Mouse (Mus musculus): Measurements from ENCODE around the gene Zbed4. TPM values are rescaled to one million over a fixed set of nuclear protein-coding genes. Genes with fewer than 3 reads are reported as not detected.

The Zbed4 gene
- total RNA-seq, 2 experiments from 2014 or later: 9.8 to 11.4 TPM

DNA sequence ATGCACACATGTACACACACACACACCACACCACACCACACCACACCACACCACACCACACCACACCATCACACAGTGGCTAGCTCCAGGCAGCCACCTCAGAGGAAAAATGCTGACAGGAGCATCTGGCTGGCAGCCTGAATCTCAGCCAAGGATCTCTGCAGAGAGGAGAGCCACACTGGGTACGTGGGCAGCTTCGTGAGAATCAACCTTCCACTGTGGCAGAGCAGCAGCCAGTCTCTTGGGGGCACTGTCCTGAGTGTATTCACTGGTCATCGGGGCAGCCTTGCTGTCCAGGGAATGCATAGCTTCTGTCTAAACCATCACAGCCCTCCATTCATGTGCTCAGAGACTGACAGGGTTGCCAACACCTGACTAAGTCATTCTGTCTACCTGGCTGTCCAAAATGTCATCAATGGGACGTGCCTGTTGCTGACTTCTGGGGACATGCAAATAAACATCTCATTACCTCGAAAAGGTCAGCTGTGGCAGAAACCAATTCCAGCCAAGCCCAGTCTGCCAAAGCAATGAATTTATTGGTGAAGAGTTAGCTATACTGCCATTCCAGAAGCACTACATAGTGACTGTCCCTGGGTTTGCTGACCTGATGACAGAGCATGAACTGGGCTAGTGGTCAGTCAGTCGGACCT lies 78.5 kb downstream of the Zbed4 start:
- intact Hi-C loops (cut with DNase I): loop anchor here (5.0 to 10.0 kb wide), 2 partner anchors 32 to 225 kb away; partner anchors contain the start of genes Panx2 and Pim3
- peak; percentile 41 to 43 for DNase-seq (ENCODE audit: low spot score in 2 of 2)

DNA sequence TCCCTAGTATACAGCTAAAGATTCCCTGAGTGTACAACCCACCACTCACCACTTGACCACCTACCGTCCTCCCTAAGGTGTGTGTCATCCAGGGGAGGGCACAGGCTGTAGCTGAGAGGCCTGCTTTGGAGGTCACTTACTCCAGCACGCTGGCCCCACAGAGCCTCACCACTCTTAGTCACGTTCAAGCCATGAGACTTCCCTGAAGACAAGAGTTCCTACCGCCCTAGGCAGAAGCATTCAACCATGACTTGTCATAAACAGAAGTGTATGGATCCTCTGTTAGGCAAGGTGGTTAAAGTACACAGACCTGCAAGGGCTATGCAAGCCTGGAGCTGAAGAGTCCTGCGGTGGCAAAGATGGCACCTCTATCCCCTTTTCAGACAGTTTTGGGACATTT lies 79.2 kb downstream of the Zbed4 start:
- DNase-seq (ENCODE audit: low spot score in 2 of 2): no peak
- intact Hi-C loops (cut with DNase I): no loop called here

DNA sequence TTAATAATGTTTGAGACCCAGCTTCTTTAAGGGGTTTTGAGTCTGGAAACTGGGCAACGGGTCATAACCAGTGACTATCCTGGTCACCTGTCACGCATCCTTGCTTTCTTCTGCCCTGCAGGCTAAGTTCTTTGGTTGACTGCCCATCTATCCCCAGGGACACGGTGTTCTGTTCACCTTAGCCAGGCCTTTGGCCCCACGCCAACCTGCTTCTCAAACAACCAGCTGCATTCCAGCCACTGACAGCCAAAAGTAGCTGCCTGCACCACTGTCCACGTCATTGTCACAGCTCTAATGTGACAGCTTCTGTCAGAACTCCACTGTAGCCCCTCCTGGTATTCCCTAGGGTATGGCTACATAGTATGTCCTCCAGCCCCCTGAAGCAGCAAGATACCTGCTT lies 80.0 kb downstream of the Zbed4 start:
- no peak for DNase-seq (ENCODE audit: low spot score in 2 of 2)
- intact Hi-C loops (cut with DNase I): no loop called here

DNA sequence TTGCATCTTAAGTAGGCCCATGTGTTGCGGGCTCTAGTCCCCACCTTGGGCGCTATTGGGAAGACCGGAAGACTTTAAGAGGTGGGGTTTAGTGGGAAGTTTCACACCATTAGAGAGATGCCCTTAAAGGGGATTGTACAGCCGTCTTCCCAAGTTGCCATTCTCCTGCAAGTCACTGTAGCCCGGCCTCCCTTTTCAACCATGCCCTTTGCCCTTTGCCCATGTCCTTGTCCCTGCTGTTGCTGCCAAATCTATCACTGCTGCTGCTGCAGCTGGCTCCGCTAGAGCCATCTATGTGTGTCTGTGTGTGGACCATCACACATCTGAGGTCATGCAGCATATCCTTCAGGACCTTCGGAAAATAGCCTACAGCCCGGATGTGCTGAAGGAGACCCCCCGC lies 81.1 kb downstream of the Zbed4 start:
- DNase-seq (ENCODE audit: low spot score in 2 of 2): no peak

More for the DNA sequence above, 81.1 kb downstream of the Zbed4 start:
- intact Hi-C loops (cut with DNase I): no loop called here

Other genes with a start within 250 kb of the Zbed4 start
- not detected for gene Zdhhc25, start 151.4 kb upstream of the Zbed4 start, total RNA-seq (2021)
- 10 to 100 TPM; 50.7 to 55.8 TPM for gene Brd1, start 17.4 kb upstream of the Zbed4 start, total RNA-seq (2021)
- 10 to 100 TPM; 12.8 to 15.7 TPM for gene Alg12, start 67.7 kb downstream of the Zbed4 start, total RNA-seq (2021)
- gene Creld2, start 68.0 kb downstream of the Zbed4 start, total RNA-seq (2021): 10 to 100 TPM; 17.5 to 26.0 TPM
- gene Pim3, start 110.5 kb downstream of the Zbed4 start, total RNA-seq (2021): 10 to 100 TPM; 35.0 to 51.0 TPM
- gene Ttll8, start 202.8 kb downstream of the Zbed4 start, total RNA-seq (2021): 1 to 10 TPM; 1.1 to 2.1 TPM
- 100 to 1,000 TPM in 1 of 2 experiments, 10 to 100 TPM in 1; 99.9 to 111 TPM for gene Mlc1, start 227.3 kb downstream of the Zbed4 start, total RNA-seq (2021)
- not detected for gene Mov10l1, start 231.2 kb downstream of the Zbed4 start, total RNA-seq (2021)

Measured in left cerebral cortex, postnatal 36 days (tissue).